Mouse (Mus musculus) embryonic facial prominence, embryonic 11.5 days (tissue): ENCODE data around the gene Eif2ak4. TPM values are rescaled to one million over a fixed set of nuclear protein-coding genes. Genes with fewer than 3 reads are reported as not detected.

Experiments
- ATAC-seq: fragments of 200-750 bp; cut with Nextera tagmentation; replicated peaks from 2 replicates; pipeline ENCODE4 v1.8.0; 2017; ENCODE audit warnings: low read depth; ENCODE audit not compliant: insufficient number of reproducible peaks, low FRiP score, low TSS enrichment
- DNase-seq: peaks from one replicate; pipeline ENCODE4 v3.0.0-alpha.2; 2015; ENCODE audit warnings: low spot score
- H3K27ac ChIP-seq: fragments of 300-500 bp; sonication (generic); replicated peaks from 2 replicates; pipeline ENCODE4 v1.5.1; 2014; ENCODE audit warnings: mild to moderate bottlenecking, low read depth, low read length, control low read depth
- H3K27me3 ChIP-seq: fragments of 300-500 bp; sonication (generic); 2 replicates; pipeline ENCODE4 v1.6.1; 2014; ENCODE audit warnings: mild to moderate bottlenecking, low read length, moderate library complexity, mixed read lengths; ENCODE audit not compliant: control insufficient read depth, insufficient read depth
- H3K36me3 ChIP-seq: fragments of 300-500 bp; sonication (generic); replicated peaks from 2 replicates; pipeline ENCODE4 v1.6.1; 2014; ENCODE audit warnings: low read depth, mild to moderate bottlenecking, low read length, moderate library complexity, mixed read lengths; ENCODE audit not compliant: control insufficient read depth, insufficient read depth
- H3K4me1 ChIP-seq: fragments of 300-500 bp; sonication (generic); 2 replicates; pipeline ENCODE4 v1.6.1; 2014; ENCODE audit warnings: low read length, mixed read lengths; ENCODE audit not compliant: control insufficient read depth, insufficient read depth
- H3K4me2 ChIP-seq: fragments of 300-500 bp; sonication (generic); 2 replicates; pipeline ENCODE4 v1.6.1; 2014; ENCODE audit warnings: low read depth, mild to moderate bottlenecking, control low read depth, low read length, moderate library complexity
- H3K4me3 ChIP-seq: fragments of 300-500 bp; sonication (generic); 2 replicates; pipeline ENCODE4 v1.5.1; 2014; ENCODE audit warnings: low read depth, low read length, control low read depth
- H3K9ac ChIP-seq: fragments of 300-500 bp; sonication (generic); replicated peaks from 2 replicates; pipeline ENCODE4 v1.6.1; 2014; ENCODE audit warnings: mild to moderate bottlenecking, control low read depth, low read length
- H3K9me3 ChIP-seq: fragments of 300-500 bp; sonication (generic); replicated peaks from 2 replicates; pipeline ENCODE4 v1.6.1; 2016; ENCODE audit warnings: mild to moderate bottlenecking, low read length, inconsistent platforms, mixed read lengths; ENCODE audit not compliant: control insufficient read depth
- WGBS: fragments of 180-500 bp; shearing (Covaris S2); extraction: QIAGEN DNeasy Blood & Tissue Kit; methylation state at CpG from one replicate; pipeline ENCODE4 v1.1.7; 2014; 5-methylcytosine and 5-hydroxymethylcytosine counted together
- polyA plus RNA-seq: library from polyadenylated mRNA; unstranded; fragments of >200 nt; fragmentation: Nextera tagmentation; extraction: Ambion mirVana; gene quantifications from 2 replicates; pipeline ENCODE4 v1.2.1, GENCODE M21; 2014

Gene Eif2ak4
- polyA plus RNA-seq, 1 experiment from 2014 or later: 11.6 TPM

DNA sequence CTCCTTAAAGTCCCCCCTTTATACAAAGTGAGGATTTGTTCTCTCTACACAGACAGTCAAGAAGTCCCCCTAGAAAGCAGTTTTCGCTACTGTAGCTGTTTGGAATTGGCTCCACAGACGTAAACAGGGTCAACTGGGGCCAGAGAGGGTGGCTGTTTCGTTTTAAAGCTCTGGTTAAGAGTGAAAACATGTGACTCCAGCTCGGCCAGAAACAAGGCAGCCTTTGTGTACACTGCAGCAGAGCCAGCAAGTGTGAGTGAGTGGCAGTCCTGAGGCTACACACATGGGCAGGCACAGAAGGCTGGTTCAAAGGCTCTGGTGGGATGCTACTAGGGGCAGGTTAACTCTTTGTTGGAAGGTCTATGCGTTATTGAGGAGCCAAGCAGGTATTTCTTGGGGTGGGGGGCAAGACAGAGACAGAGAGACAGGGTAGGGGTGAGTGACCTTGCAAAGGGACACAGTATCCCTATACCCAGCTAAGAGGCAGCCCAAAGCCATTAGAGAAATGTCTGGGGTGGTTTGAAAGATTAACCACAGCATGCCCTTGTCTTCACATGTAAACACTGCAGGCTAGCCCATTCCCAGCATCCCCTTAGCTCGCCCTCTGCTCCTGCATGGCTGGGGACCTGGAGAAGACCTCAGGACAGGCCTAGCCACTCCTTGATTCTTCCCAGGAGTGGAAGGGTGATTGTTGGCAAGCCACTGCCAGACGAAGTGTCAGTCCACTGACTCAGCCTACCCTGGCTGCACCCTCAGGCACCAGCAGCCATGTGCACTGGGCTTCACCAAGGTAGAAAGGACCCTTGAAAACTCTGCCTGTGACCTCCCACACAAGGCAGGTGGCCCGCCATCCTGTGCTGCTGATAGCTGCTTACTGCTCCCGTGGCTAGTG, 131.9 kb downstream of the Eif2ak4 start:
- Histone ChIP-seq H3K27me3 (no peaks in the 10 kb centered on the region), H3K27ac (peak overlapping the region; percentile 77), H3K4me2 (no peak overlapping the region), H3K9me3 (no peaks in the 10 kb centered on the region), H3K36me3 (no peaks in the 10 kb centered on the region), H3K4me3 (no peak overlapping the region), H3K9ac (0 out of 2 replicates have a peak overlapping the region, but pooled peaks have one; percentile 7), H3K4me1 (peaks cover 7% of the 10 kb centered on the region; the same call in 1 of the 2 replicates)
- ATAC-seq (peak; percentile 95), DNase-seq (peak; percentile 87)
- WGBS: 25% methylated on average over 9 of the region's 9 CpGs

- Histone ChIP-seq H3K36me3 (no peaks in the 10 kb centered on the region), H3K4me1 (peaks cover 7% of the 10 kb centered on the region; the same call in 1 of the 2 replicates), H3K4me3 (no peak overlapping the region), H3K4me2 (no peak overlapping the region), H3K27ac (no peak overlapping the region), H3K9me3 (no peaks in the 10 kb centered on the region), H3K9ac (no peak overlapping the region), H3K27me3 (no peaks in the 10 kb centered on the region)
- DNase-seq (no peak), ATAC-seq (no peak)
- WGBS: 20% methylated on average over 2 of the region's 2 CpGs
Observed at GRCm38 (mm10) chr2:118522265-118522664, 133.8 kb downstream of the Eif2ak4 start.

DNA sequence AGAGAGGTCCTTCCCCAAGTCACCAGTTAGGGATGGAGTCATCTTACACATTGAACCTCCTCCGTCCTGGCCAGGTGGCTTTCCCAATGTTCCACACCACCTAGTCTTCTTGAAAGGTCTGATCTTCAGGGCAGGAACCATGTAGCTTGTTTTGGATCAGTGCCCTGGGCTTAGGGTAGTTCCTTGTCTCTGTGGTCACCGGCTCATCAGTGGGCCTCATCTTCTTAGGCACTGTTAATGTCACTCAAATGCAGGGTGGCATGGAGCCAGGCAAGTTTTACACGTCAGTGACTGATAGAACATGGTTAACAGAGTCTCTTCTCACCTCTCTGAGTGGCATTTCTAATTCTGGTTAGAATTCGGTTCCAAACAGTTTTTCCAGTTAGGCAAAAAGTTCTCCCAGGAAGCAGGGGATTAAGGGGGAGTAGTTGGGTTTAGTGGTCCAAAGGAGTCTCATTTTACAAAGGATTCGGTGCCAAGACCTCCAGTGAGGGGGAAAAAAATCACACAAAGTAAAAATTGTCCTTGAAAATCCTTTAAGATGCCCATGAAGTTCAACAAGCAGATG, 134.8 kb downstream of the Eif2ak4 start:
- no peaks in the 10 kb centered on the region for H3K36me3 ChIP-seq
- ATAC-seq: no peak
- no peaks in the 10 kb centered on the region for H3K27me3 ChIP-seq
- H3K9me3 ChIP-seq: no peaks in the 10 kb centered on the region
- H3K4me1 ChIP-seq: peaks cover 7% of the 10 kb centered on the region; the same call in 1 of the 2 replicates
- no peak overlapping the region for H3K4me2 ChIP-seq
- H3K4me3 ChIP-seq: no peak overlapping the region
- H3K27ac ChIP-seq: no peak overlapping the region
- 58% methylated on average over 5 of the region's 5 CpGs for WGBS
- no peak for DNase-seq
- no peak overlapping the region for H3K9ac ChIP-seq

DNA sequence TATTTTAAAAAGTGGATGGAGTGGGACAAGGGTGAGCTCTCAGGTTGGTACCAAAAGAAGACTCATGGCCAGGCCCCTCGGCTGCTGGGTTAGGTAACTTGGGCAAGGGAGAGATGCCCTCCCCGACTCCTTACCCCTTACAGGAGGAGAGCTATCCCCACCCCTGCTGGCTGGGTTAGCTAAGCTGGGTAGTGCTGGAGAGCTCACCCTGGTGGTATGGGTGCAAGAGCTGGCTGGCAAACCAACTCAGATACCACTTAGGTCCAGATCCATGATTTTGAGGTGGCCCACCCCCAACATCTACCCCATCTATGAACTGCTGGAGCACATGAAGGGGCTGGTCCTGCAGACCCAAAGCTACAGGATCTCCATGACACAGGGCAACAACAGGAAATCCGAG, 136.4 kb downstream of the Eif2ak4 start:
- H3K4me1 ChIP-seq: peaks cover 9% of the 10 kb centered on the region

More for the DNA sequence above, 136.4 kb downstream of the Eif2ak4 start:
- no peak for DNase-seq
- Histone ChIP-seq H3K36me3 (no peaks in the 10 kb centered on the region), H3K9ac (no peak overlapping the region), H3K27me3 (no peaks in the 10 kb centered on the region), H3K4me2 (no peak overlapping the region), H3K4me3 (no peak overlapping the region), H3K27ac (no peak overlapping the region), H3K9me3 (no peaks in the 10 kb centered on the region)
- WGBS: 78% methylated on average over 3 of the region's 3 CpGs
- ATAC-seq: no peak

Other genes starting within 250 kb of the Eif2ak4 start
- gene Fsip1, start 131.7 kb upstream of the Eif2ak4 start, polyA plus RNA-seq: 2.3 and 2.6 TPM in 2 replicates
- 0.31 and 0.34 TPM in 2 replicates for gene Gpr176, start 15.2 kb upstream of the Eif2ak4 start, polyA plus RNA-seq
- 244 and 259 TPM in 2 replicates for gene Srp14, start 91.1 kb downstream of the Eif2ak4 start, polyA plus RNA-seq
- gene Bmf, start 161.1 kb downstream of the Eif2ak4 start, polyA plus RNA-seq: 5.0 and 5.1 TPM in 2 replicates
- gene Bub1b, start 209.6 kb downstream of the Eif2ak4 start, polyA plus RNA-seq: 131 and 135 TPM in 2 replicates